Mouse (Mus musculus) liver, postnatal 0 days (tissue): ENCODE measurements at regions not wholly inside any gene's neighbourhood (a gene's known extent, or its start where the extent isn't known, plus 50 kb on each side); places are given as distances from the start of the nearest gene placed in this dataset.

Source experiments
- ATAC-seq: fragments of 200-750 bp; cut with Nextera tagmentation; 2 replicates; pipeline ENCODE4 v1.8.0; 2017; ENCODE audit warnings: mild to moderate bottlenecking, moderate library complexity
- DNase-seq: peaks from one replicate; pipeline ENCODE4 v3.0.0-alpha.2; 2016
- H3K27ac ChIP-seq: fragments of 300-500 bp; sonication (generic); 2 replicates; pipeline ENCODE4 v1.5.1; 2014; ENCODE audit warnings: antibody characterized with exemption, moderate library complexity, mild to moderate bottlenecking, low read depth
- H3K27me3 ChIP-seq: fragments of 300-500 bp; sonication (generic); 2 replicates; pipeline ENCODE4 v1.6.1; 2014; ENCODE audit warnings: low read length, control low read depth, mixed read lengths; ENCODE audit not compliant: insufficient read depth
- H3K36me3 ChIP-seq: fragments of 300-500 bp; sonication (generic); replicated peaks from 2 replicates; pipeline ENCODE4 v1.6.1; 2014; ENCODE audit warnings: mild to moderate bottlenecking, control low read depth, low read length, moderate library complexity, mixed read lengths; ENCODE audit not compliant: insufficient read depth
- H3K4me1 ChIP-seq: fragments of 300-500 bp; sonication (generic); 2 replicates; pipeline ENCODE4 v1.6.1; 2014; ENCODE audit warnings: antibody characterized with exemption, mild to moderate bottlenecking, control low read depth; ENCODE audit not compliant: insufficient read depth
- H3K4me2 ChIP-seq: fragments of 300-500 bp; sonication (generic); 2 replicates; pipeline ENCODE4 v1.6.1; 2014; ENCODE audit warnings: low read depth, mild to moderate bottlenecking, low read length, moderate library complexity, mixed read lengths
- H3K4me3 ChIP-seq: fragments of 300-500 bp; sonication (generic); 2 replicates; pipeline ENCODE4 v1.5.1; 2014; ENCODE audit warnings: low read depth, low read length
- H3K9ac ChIP-seq: fragments of 300-500 bp; sonication (generic); replicated peaks from 2 replicates; pipeline ENCODE4 v1.6.1; 2014; ENCODE audit warnings: mild to moderate bottlenecking, moderate library complexity
- H3K9me3 ChIP-seq: fragments of 300-500 bp; sonication (generic); 2 replicates; pipeline ENCODE4 v1.6.1; 2016; ENCODE audit warnings: mild to moderate bottlenecking, control low read depth, low read length, mixed read lengths
- CTCF ChIP-seq: sonication (generic); IDR thresholded peaks from 2 replicates; pipeline ENCODE4 v1.5.1; 2016; ENCODE audit warnings: antibody characterized with exemption, low read depth
- EP300 ChIP-seq: IDR thresholded peaks from 2 replicates; pipeline ENCODE4 v1.6.1; 2016; ENCODE audit warnings: antibody characterized with exemption, low read depth, mild to moderate bottlenecking
- WGBS: fragments of 180-500 bp; shearing (Covaris S2); extraction: QIAGEN DNeasy Blood & Tissue Kit; methylation state at CpG from one replicate; pipeline ENCODE4 v1.1.7; 2014; ENCODE audit not compliant: insufficient replicate concordance; 5-methylcytosine and 5-hydroxymethylcytosine counted together

DNA sequence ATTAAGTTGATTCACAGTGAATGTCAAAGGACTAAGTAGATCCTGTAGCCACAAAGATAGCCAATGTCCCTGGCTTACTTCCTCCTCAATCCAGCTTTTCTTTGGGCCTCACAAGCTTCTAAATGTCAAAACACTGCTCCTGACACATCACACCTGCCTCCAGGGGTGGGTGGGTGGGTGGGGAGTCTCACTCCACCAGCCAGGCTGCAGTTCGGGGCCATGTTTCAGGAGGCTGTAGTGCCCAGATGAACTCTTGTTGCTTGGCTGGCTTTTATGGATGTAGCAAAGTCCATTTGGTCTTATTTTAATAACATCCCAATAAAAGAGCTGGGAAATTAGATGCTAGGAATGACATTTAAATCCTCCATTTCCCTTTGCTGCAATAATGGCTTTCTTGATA lies 94.5 kb upstream of the Nt5c1b start:
- DNase-seq (no peak), ATAC-seq (no peak)
- H3K4me1 ChIP-seq: no peaks in the 10 kb centered on the region
- TF ChIP-seq CTCF: no peak
- TF ChIP-seq EP300: no peak
- H3K36me3 ChIP-seq: no peaks in the 10 kb centered on the region
- no peaks in the 10 kb centered on the region for H3K9me3 ChIP-seq
- H3K27me3 ChIP-seq: no peaks in the 10 kb centered on the region
- WGBS: 76% methylated on average over 1 of the region's 1 CpGs
- no peak overlapping the region for H3K27ac ChIP-seq
- no peak overlapping the region for H3K9ac ChIP-seq
- no peak overlapping the region for H3K4me2 ChIP-seq
- no peak overlapping the region for H3K4me3 ChIP-seq

DNA sequence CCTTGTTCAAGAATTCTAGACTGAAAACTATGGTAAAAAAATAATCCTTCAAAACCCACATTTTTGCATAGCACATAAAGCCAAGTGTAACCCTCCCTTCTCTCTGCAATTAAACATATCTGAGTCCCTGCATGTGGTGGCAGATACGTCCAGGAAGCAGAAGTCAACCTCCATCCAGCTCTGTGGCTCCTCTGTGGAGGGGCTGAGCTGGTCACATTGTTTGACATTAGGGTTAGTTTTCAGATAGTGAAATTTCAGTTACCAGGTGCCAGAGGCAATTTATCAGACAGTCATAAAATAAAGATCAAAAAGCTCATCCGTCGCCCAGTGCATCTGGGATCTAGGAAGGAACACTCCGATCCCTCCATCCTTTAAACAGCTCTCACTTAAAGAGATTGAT lies 77.1 kb upstream of the Nt5c1b start:
- Histone ChIP-seq H3K36me3 (no peaks in the 10 kb centered on the region), H3K27ac (no peak overlapping the region), H3K9me3 (no peaks in the 10 kb centered on the region), H3K4me3 (no peak overlapping the region), H3K4me2 (no peak overlapping the region), H3K27me3 (no peaks in the 10 kb centered on the region), H3K4me1 (no peaks in the 10 kb centered on the region), H3K9ac (no peak overlapping the region)
- no peak for DNase-seq
- ATAC-seq: no peak
- whole genome bisulfite sequencing: 60% methylated on average over 4 of the region's 4 CpGs
- TF ChIP-seq EP300 (no peak), CTCF (no peak)

DNA sequence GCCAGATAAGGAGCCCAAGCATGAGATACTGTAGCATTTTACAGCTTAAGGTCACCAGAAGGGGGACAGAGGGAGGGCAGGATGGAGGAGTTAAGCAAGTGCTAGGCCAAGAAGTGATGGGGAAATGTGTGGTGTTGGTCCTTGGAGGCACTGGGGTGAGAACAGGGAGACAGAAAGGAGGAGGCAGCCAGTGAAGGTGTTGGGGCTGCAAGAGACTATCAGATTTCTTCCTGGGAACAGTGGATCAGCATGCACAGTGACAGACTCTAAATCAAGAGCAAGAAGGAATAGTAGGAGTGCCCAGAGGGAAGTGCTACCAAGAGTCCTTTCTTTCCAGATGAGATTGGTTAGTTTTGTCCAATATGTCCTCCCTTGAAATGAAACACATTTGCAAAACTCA lies 63.8 kb upstream of the Nt5c1b start:
- H3K27me3 ChIP-seq: no peaks in the 10 kb centered on the region
- H3K9ac ChIP-seq: no peak overlapping the region
- H3K4me2 ChIP-seq: no peak overlapping the region
- H3K36me3 ChIP-seq: no peaks in the 10 kb centered on the region
- no peak for TF ChIP-seq EP300
- TF ChIP-seq CTCF: no peak
- DNase-seq (no peak), ATAC-seq (no peak)
- no peaks in the 10 kb centered on the region for H3K9me3 ChIP-seq
- no peak overlapping the region for H3K27ac ChIP-seq
- H3K4me3 ChIP-seq: no peak overlapping the region
- no peaks in the 10 kb centered on the region for H3K4me1 ChIP-seq
